Mouse (Mus musculus) intestine, postnatal 0 days (tissue): Measurements from ENCODE around the gene Mfsd13b. TPM values are rescaled to one million over a fixed set of nuclear protein-coding genes. Genes with fewer than 3 reads are reported as not detected.
A peak's percentile ranks its signal among the peaks of the same experiment; 100 is the strongest.
"Not testable (repeated sequence)": the region's sequence is repeated elsewhere in the genome, so short reads cannot be mapped to it uniquely, and the experiment has no call there.

Source experiments
- ATAC-seq: fragments of 200-750 bp; cut with Nextera tagmentation; 2 replicates; pipeline ENCODE4 v1.8.0; 2017; ENCODE audit warnings: mild to moderate bottlenecking, moderate TSS enrichment, moderate library complexity
- H3K27ac ChIP-seq: fragments of 300-500 bp; sonication (generic); 2 replicates; pipeline ENCODE4 v1.5.1; 2014; ENCODE audit warnings: mild to moderate bottlenecking, low read depth, low read length, moderate library complexity
- H3K27me3 ChIP-seq: fragments of 300-500 bp; sonication (generic); replicated peaks from 2 replicates; pipeline ENCODE4 v1.6.1; 2014; ENCODE audit warnings: low read length, mixed read lengths; ENCODE audit not compliant: control insufficient read depth, insufficient read depth
- H3K36me3 ChIP-seq: fragments of 300-500 bp; sonication (generic); 2 replicates; pipeline ENCODE4 v1.6.1; 2014; ENCODE audit warnings: mild to moderate bottlenecking, moderate library complexity; ENCODE audit not compliant: control insufficient read depth, insufficient read depth
- H3K4me1 ChIP-seq: fragments of 300-500 bp; sonication (generic); replicated peaks from 2 replicates; pipeline ENCODE4 v1.6.1; 2014; ENCODE audit warnings: antibody characterized with exemption, low read length, mixed read lengths; ENCODE audit not compliant: control insufficient read depth, insufficient read depth
- H3K4me2 ChIP-seq: fragments of 300-500 bp; sonication (generic); replicated peaks from 2 replicates; pipeline ENCODE4 v1.6.1; 2014; ENCODE audit warnings: low read depth, mild to moderate bottlenecking, moderate library complexity
- H3K4me3 ChIP-seq: fragments of 300-500 bp; sonication (generic); 2 replicates; pipeline ENCODE4 v1.5.1; 2014; ENCODE audit warnings: low read depth, low read length
- H3K9ac ChIP-seq: fragments of 300-500 bp; sonication (generic); 2 replicates; pipeline ENCODE4 v1.6.1; 2014; ENCODE audit warnings: mild to moderate bottlenecking, low read depth, low read length
- H3K9me3 ChIP-seq: fragments of 300-500 bp; sonication (generic); 2 replicates; pipeline ENCODE4 v1.6.1; 2016; ENCODE audit warnings: mixed run types; ENCODE audit not compliant: control insufficient read depth
- CTCF ChIP-seq: sonication (generic); IDR thresholded peaks from 2 replicates; pipeline ENCODE4 v1.5.1; 2016; ENCODE audit warnings: low read depth, mild to moderate bottlenecking, control low read depth, antibody characterized with exemption, moderate library complexity
- WGBS: fragments of 180-500 bp; shearing (Covaris S2); extraction: QIAGEN DNeasy Blood & Tissue Kit; methylation state at CpG from one replicate; pipeline ENCODE4 v1.1.7; 2014; 5-methylcytosine and 5-hydroxymethylcytosine counted together
- polyA plus RNA-seq: library from polyadenylated mRNA; unstranded; fragments of >200 nt; fragmentation: Nextera tagmentation; extraction: Ambion mirVana; gene quantifications from 2 replicates; pipeline ENCODE4 v1.2.1, GENCODE M21; 2015

Gene Mfsd13b
- polyA plus RNA-seq, 1 experiment from 2014 or later, result 1.4 TPM

DNA sequence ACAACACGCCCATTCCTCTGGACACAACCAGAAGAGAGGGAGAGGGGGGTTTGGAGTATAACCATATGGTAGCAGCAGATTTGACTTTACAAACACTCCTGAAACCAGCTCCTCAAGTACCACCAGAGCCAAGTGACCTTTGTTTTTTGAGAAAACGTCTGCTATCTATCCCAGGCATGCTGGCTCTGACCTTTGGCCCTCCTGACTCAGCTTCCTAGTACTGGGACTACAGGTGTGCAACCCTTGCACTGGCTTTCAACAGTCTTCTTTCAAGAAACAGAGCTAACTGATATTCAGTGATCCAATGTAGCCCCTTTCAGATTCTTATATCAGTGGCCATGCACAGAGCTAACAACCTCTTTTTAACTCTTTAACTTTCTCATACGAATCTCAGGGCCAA lies 20.4 kb upstream of the Mfsd13b start:
- no peak overlapping the region for H3K4me2 ChIP-seq
- H3K9ac ChIP-seq, result no peak overlapping the region
- H3K4me1 ChIP-seq, result peaks cover 4% of the 10 kb centered on the region; the same call in 1 of the 2 replicates
- H3K4me3 ChIP-seq, result no peak overlapping the region
- peak overlapping the region; percentile 58; the same call in 1 of the 2 replicates for H3K27ac ChIP-seq
- no peak for TF ChIP-seq CTCF
- H3K9me3 ChIP-seq, result no peaks in the 10 kb centered on the region
- peak; percentile 71 for ATAC-seq
- 40% methylated on average over 3 of the region's 3 CpGs for WGBS
- no peaks in the 10 kb centered on the region for H3K27me3 ChIP-seq
- H3K36me3 ChIP-seq, result peaks cover 47% of the 10 kb centered on the region

- no peak overlapping the region for H3K4me2 ChIP-seq
- TF ChIP-seq CTCF, result no peak
- no peak overlapping the region for H3K9ac ChIP-seq
- H3K9me3 ChIP-seq, result no peaks in the 10 kb centered on the region
- peaks cover 4% of the 10 kb centered on the region; the same call in 1 of the 2 replicates for H3K4me1 ChIP-seq
- H3K4me3 ChIP-seq, result no peak overlapping the region
- H3K27ac ChIP-seq, result peak overlapping the region; percentile 22; the same call in 1 of the 2 replicates
- ATAC-seq, result peak; percentile 45
- no peaks in the 10 kb centered on the region for H3K27me3 ChIP-seq
- H3K36me3 ChIP-seq, result peaks cover 47% of the 10 kb centered on the region
- 45% methylated on average over 5 of the region's 5 CpGs for WGBS
These were observed 19.2 kb upstream of the Mfsd13b start for GRCm38 (mm10) chr7:120963126-120963525.

DNA sequence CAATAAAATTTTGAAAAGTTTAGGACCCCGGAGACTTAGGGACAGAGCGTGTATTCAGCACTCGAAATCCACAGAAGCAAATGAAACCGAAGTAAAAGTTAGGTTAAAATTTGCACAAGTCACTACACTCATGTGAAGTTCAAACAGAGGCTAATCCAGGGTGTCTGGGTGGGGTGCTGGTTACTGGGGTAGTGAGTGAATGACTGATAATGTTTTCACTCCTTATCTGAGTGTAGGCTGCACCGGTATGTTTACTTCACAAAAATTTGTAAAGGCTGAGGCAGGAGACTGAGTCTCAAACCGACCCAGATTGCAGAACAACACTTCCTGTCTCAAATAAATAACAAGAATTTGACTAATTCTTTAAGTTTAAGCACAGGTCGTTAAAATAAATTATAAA lies 13.1 kb upstream of the Mfsd13b start:
- WGBS, result 46% methylated on average over 7 of the region's 7 CpGs
- no peak for TF ChIP-seq CTCF
- ATAC-seq, result no peak

GRCm38 (mm10) chr7:120970112-120970511 lies 12.2 kb upstream of the Mfsd13b start:
- no peak overlapping the region for H3K4me2 ChIP-seq
- 0 out of 2 replicates have a peak overlapping the region, but pooled peaks have one; percentile 35 for H3K27ac ChIP-seq
- no peaks in the 10 kb centered on the region for H3K9me3 ChIP-seq
- no peak for TF ChIP-seq CTCF
- H3K9ac ChIP-seq, result no peak overlapping the region
- 77% methylated on average over 5 of the region's 5 CpGs for WGBS
- no peak overlapping the region for H3K4me3 ChIP-seq
- peaks cover 29% of the 10 kb centered on the region for H3K36me3 ChIP-seq
- no peaks in the 10 kb centered on the region for H3K27me3 ChIP-seq
- ATAC-seq, result no peak
- H3K4me1 ChIP-seq, result peaks cover 9% of the 10 kb centered on the region; the same call in 1 of the 2 replicates

More for the DNA sequence above, 13.1 kb upstream of the Mfsd13b start:
- Histone ChIP-seq H3K4me2 (no peak overlapping the region), H3K27ac (no peak overlapping the region), H3K4me3 (no peak overlapping the region), H3K4me1 (peaks cover 7% of the 10 kb centered on the region; the same call in 1 of the 2 replicates), H3K9me3 (no peaks in the 10 kb centered on the region), H3K36me3 (peaks cover 29% of the 10 kb centered on the region), H3K27me3 (no peaks in the 10 kb centered on the region), H3K9ac (no peak overlapping the region)

GRCm38 (mm10) chr7:120972471-120972870 lies 9.8 kb upstream of the Mfsd13b start:
- H3K27ac ChIP-seq, H3K4me1 ChIP-seq, H3K27me3 ChIP-seq, H3K9ac ChIP-seq, H3K4me2 ChIP-seq, H3K4me3 ChIP-seq, H3K9me3 ChIP-seq: not testable (repeated sequence)
- 53% methylated on average over 2 of the region's 2 CpGs for WGBS
- TF ChIP-seq CTCF, result peak; percentile 47
- peak; percentile 73 for ATAC-seq
- H3K36me3 ChIP-seq, result peaks cover 21% of the 10 kb centered on the region

GRCm38 (mm10) chr7:120974001-120974400 lies 8.3 kb upstream of the Mfsd13b start:
- Histone ChIP-seq H3K36me3 (peaks cover 7% of the 10 kb centered on the region; the same call in 1 of the 2 replicates), H3K4me3 (no peak overlapping the region), H3K9ac (no peak overlapping the region), H3K27me3 (no peaks in the 10 kb centered on the region), H3K9me3 (no peaks in the 10 kb centered on the region), H3K27ac (peak overlapping the region; percentile 81), H3K4me2 (peak overlapping the region; percentile 38), H3K4me1 (peaks cover 9% of the 10 kb centered on the region; the same call in 1 of the 2 replicates)
- TF ChIP-seq CTCF, result no peak
- WGBS, result 33% methylated on average over 3 of the region's 3 CpGs
- no peak for ATAC-seq
